Mouse (Mus musculus) ES-CJ7 (cell line): ENCODE measurements at regions not wholly inside any gene's neighbourhood (a gene's known extent, or its start where the extent isn't known, plus 50 kb on each side); places are given as distances from the start of the nearest gene placed in this dataset.
A peak's percentile ranks its signal among the peaks of the same experiment; 100 is the strongest.

Experiments
- DNase-seq: peaks from one replicate; pipeline ENCODE4 v3.0.0; 2011; ENCODE audit warnings: low read depth, low spot score

- DNase-seq, result peak; percentile 73
These were observed 74.6 kb upstream of the Fermt1 start for GRCm38 (mm10) chr2:133020173-133020837.

GRCm38 (mm10) chr2:133021244-133021643 lies 75.5 kb upstream of the Fermt1 start:
- no peak for DNase-seq

DNA sequence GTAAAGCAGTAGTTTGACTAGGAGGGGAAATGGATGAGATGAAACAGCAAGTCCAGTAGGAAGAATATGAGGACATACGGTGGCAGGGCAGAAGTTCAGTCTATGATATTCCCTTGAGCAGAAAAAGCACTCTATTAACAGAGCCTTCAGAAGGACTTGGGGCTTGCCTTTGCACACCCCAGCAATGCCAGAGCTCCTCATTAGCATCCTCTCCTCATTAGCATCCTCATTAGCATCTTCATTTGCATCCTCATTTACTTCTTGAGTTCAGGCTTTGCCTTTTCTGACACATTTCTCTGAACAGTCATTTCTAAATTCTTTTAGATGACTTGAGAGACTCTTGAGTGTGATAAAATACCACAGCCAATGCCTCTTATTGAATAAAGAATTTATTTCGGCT lies 81.3 kb upstream of the Fermt1 start:
- DNase-seq, result no peak

DNA sequence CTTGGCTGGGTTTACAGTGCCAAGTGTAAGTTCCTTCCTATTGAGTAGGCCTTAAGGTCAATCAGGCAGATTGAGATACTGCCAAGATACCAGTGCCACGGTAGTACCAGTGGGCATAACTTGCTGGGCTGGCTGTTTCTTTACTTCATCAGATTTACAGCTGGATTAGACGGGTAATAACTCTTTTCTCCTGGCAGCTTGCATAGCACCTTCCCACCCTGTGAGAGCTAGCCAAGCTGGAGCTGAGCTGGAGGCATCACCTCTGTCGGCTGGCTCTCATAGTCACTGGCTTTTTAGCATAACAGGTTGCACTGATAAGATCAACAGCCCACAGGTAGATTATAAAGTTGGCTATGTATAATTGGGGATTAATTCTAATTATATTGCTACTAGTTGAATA lies 89.7 kb upstream of the Fermt1 start:
- no peak for DNase-seq

- DNase-seq, result no peak
These were observed 95.0 kb upstream of the Fermt1 start for GRCm38 (mm10) chr2:133040708-133041107.

- no peak for DNase-seq
These were observed 132.1 kb upstream of the Fermt1 start for GRCm38 (mm10) chr2:133077698-133078356.

DNA sequence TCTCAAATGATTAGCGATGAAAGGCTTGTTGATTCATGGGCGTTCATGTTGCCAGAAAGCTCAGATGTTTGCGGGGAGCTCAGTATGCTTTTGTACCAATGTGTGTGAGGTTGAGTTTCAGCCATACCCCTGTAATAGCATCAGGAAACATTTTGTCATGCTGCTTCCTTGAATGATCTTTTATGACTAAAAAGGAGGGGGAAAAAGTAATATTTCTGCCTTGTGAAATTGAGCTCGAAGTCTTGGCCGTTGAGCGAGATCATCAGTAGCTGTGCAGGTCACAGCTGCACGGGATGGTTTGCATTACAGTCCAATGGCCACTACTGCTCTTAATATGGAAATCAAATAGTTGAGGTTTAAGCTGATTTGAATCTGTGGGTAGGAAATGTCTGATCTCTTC lies 145.3 kb upstream of the Fermt1 start:
- no peak for DNase-seq

GRCm38 (mm10) chr2:133113642-133114041 lies 167.9 kb upstream of the Fermt1 start:
- peak; percentile 73 for DNase-seq

DNA sequence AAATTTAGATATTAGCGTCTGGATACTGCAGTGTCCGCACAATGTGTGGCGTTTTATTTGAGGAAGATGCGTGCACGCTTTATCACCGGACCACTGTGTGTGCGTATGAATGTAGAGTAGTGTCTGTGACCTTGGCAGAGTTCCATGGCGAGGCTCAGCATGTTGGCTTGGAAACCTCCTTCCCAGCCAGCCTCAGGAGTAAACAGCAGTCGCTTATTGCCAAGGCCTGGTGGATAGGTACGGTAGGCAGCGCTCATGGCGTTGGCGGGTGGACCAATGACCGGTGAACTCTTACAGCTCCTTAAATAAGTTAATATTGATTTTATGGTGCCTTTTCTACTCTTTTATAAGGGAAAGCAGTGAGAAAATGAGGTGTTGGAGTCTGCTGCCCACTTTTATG lies 172.9 kb upstream of the Fermt1 start:
- DNase-seq, result no peak

DNA sequence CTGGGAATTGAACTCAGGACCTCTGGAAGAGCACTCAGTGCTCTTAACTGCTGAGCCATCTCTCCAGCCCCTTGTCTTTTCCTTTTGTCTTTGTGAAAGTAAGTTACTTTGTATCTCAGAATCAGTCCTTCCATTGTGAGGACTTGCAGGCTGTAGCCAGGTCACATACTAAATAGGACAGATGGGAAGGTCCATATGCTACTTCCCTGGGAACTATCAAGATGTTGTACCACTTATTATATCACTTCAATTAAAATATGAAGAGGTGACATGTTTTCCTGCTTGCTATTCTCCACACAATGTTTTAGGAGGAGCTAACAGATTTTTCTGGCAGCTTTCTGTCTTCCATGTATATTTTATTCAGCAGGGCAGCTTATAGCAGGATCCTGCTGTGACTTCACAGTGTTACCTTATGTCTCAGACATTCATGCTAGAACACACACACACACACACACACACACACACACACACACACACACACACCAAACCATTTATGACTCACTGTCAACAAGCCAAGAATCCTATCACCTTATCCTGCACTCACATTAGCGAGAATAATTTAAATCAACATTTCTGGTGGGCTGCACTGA lies 179.6 kb upstream of the Fermt1 start:
- DNase-seq, result no peak

- DNase-seq, result no peak
These were observed 189.2 kb upstream of the Fermt1 start for GRCm38 (mm10) chr2:133134878-133135277.

DNA sequence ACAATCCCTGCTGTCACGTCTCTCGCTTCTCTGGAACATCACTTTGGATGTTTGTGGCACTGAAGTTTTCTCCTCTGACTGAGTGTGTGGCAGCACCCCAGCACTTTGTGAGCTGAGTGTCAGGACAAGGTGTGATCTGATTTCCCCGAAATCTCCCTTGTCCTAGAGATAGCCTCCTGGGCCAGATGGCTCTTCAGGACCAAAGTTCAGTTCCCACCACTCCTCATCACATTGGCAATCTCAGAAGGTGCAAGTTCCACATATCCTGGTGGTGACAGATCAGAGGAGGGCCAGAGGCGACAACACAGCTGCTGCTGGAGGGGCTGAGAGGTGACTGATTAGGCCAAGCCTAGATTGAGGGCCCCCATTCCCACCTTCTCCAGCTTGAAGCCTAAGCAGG lies 193.2 kb upstream of the Fermt1 start:
- DNase-seq, result no peak

- DNase-seq, result no peak
These were observed 195.8 kb upstream of the Fermt1 start for GRCm38 (mm10) chr2:133141341-133142035.

- no peak for DNase-seq
These were observed 206.8 kb upstream of the Fermt1 start for GRCm38 (mm10) chr2:133152461-133152860.

GRCm38 (mm10) chr2:133156537-133156936 lies 210.8 kb upstream of the Fermt1 start:
- peak; percentile 43 for DNase-seq

DNA sequence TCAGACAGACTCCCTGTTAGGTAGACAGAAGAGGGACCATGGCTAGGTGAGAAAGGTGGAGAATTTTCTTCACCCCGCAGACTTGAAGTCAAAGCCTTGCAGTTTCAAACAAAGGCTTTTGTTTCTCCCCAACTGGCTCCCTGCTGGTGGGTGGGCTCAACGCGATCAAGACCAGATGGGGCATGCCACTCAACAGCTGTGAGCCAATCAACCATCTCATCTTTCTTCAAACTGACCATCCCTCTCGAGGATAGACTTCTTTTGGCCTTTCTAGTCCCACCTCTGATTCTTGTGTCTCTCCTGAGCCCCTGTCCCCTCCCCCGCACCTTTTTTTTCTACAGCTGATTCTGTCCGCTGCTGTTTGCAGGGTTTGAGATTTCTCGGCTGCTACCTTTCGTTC lies 212.5 kb upstream of the Fermt1 start:
- DNase-seq, result peak; percentile 59

DNA sequence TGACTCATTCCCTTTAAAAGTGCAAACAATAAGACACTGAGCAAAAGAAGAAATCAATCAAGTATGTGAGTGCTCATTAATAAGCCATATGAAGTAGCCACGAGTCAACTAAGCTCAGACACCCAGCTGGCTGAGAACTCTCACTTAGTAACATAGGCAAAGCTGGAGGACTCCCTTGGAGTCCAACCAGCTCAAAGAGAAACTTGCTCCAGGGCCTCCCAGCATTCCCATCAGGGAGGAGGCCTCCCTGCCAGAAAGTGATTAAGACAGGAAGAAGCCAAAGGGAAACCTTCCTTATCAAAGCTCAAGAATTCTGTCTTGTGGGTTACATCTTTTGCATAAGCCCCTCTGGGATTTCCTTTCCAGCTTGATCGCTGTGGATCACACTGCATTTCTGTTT lies 213.7 kb upstream of the Fermt1 start:
- no peak for DNase-seq

DNA sequence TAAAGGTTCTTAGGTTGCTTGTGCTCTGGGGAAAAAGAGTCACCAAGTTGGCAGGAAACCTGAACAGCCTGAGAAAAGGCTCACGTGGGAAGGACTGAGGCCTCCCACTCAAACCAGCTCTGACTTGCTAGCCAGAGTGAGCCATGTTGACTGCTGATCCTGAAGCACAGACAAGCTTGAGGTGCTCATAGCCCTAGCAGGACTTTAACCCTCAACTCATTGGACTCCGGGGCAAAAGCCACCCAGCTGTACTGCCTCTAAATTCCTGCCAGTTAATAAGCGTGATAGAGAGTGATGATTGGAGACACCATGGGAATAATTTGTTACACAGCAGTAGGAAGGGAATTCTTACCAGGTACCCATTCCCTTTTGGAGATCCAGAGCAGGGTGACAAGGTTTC lies 230.7 kb upstream of the Fermt1 start:
- DNase-seq, result no peak

DNA sequence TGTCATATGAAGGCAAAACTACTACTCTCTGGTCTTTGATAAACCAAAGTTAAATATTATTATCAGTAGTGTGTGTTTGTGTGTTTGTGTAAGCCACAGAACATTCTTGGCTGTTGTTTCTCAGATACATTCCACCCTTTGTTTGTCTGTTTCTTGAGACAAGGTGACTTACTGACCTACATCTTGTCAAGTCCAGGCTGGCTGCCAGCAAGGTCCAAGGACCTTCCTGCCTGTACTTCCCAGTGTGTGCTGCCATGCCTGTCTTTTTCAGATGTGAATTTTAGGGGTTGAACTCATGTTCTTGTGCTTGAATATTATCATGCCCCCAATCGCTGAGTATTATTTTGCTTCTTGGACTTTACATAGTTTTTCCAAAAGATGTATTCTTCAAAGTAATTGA lies 235.5 kb upstream of the Fermt1 start:
- DNase-seq, result no peak

- no peak for DNase-seq
These were observed 237.2 kb upstream of the Fermt1 start for GRCm38 (mm10) chr2:133182920-133183319.

DNA sequence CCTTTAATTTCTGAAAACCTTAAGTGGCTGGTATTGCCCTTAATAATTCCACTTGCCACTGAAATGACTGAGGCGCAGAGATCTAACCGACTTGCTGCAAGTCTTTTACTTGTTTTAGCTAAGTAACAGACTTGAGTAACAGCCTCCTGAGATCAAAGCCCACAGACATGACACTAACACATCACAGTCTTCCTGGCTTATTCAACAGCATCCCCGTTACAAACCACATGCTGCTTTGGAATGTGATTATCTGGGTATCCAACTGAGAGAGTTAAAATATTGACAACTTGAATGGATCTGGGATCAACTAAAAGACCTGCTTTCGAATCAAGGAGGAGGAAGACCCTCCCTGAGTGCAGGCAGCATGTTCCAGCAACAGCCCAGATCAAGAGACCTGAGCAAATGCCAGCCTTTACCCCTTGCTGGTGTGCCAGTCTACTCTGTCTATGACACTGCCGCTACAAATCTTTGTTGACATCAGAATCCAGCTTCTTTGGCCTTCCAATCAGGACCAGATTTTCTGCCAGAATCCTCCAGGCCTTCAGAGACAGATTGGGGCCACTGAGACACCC lies 258.7 kb upstream of the Fermt1 start:
- DNase-seq, result no peak

DNA sequence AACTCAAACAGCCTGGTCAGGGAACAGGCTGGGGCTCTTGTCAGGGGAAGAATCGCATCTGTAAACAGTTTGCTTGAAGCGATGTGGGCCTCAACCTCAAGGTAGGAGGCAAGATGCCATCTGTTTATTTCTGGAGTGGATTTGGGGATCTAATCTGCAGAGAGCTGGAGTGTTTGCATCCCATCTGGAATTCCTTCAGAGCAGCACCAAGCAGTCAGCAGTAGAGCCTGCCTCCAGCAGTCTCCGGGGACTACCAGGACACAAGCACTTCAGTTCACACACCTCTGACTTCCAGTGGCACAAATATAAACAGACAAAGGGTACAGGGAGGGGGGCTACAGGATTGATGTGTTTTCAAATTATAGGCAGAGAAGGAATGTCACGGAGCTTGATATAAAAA lies 262.8 kb upstream of the Fermt1 start:
- DNase-seq, result no peak
